Mouse (Mus musculus): ENCODE measurements around the gene Fgf14. TPM values are rescaled to one million over a fixed set of nuclear protein-coding genes. Genes with fewer than 3 reads are reported as not detected.

Fgf14 gene
- total and polyA plus RNA-seq, 3 experiments, result 0.11 TPM; not detected in 2

- H3K9me3 ChIP-seq (replicated peaks), result no peaks in the 10 kb centered on the region
- H3K36me3 ChIP-seq (replicated peaks), result no peaks in the 10 kb centered on the region
- DNase-seq (ENCODE audit: low spot score), result no peak
- no peaks in the 10 kb centered on the region for H3K27me3 ChIP-seq (ENCODE audit: insufficient read depth, low read length)
- no peak for TF ChIP-seq GATA2 (IDR thresholded peaks at IDR 0.05; ENCODE audit: borderline replicate concordance, low read depth, low read length)
- no peak for TF ChIP-seq GATA1 (IDR thresholded peaks at IDR 0.05; ENCODE audit: borderline replicate concordance, low read length)
- TF ChIP-seq CTCF (IDR thresholded peaks at IDR 0.05; ENCODE audit: low read depth, low read length), result no peak
- H3K4me1 ChIP-seq (ENCODE audit: insufficient read depth, low read depth, low read length), result no peaks in the 10 kb centered on the region
- ATAC-seq (ENCODE audit: extremely low read depth, insufficient number of reproducible peaks, low FRiP score, poor library complexity, severe bottlenecking), result no peak
- H3K4me3 ChIP-seq (ENCODE audit: low read depth, low read length), result no peak overlapping the region
Measured at GRCm38 (mm10) chr14:124027886-124028670, 648.8 kb downstream of the Fgf14 start.

GRCm38 (mm10) chr14:123990591-123991195 lies 686.2 kb downstream of the Fgf14 start:
- Histone ChIP-seq H3K27me3 (ENCODE audit: insufficient read depth, low read length) (no peaks in the 10 kb centered on the region), H3K36me3 (replicated peaks) (no peaks in the 10 kb centered on the region), H3K9me3 (replicated peaks) (no peaks in the 10 kb centered on the region), H3K4me1 (ENCODE audit: insufficient read depth, low read depth, low read length) (no peaks in the 10 kb centered on the region), H3K4me3 (ENCODE audit: low read depth, low read length) (no peak overlapping the region)
- ATAC-seq (ENCODE audit: extremely low read depth, insufficient number of reproducible peaks, low FRiP score, poor library complexity, severe bottlenecking) (no peak), DNase-seq (ENCODE audit: low spot score) (no peak)
- TF ChIP-seq CTCF (IDR thresholded peaks at IDR 0.05; ENCODE audit: low read depth, low read length), result no peak
- no peak for TF ChIP-seq GATA1 (IDR thresholded peaks at IDR 0.05; ENCODE audit: borderline replicate concordance, low read length)
- TF ChIP-seq TAL1 (conservative IDR thresholded peaks at IDR 0.05; ENCODE audit: low read depth, low read length), result no peak
- TF ChIP-seq GATA2 (IDR thresholded peaks at IDR 0.05; ENCODE audit: borderline replicate concordance, low read depth, low read length), result no peak
- no peak for TF ChIP-seq POLR2AphosphoS5 (IDR thresholded peaks at IDR 0.05; ENCODE audit: insufficient replicate concordance, low read depth, low read length)

- DNase-seq (ENCODE audit: low spot score), result no peak
- Histone ChIP-seq H3K36me3 (replicated peaks) (no peaks in the 10 kb centered on the region), H3K9me3 (replicated peaks) (no peaks in the 10 kb centered on the region), H3K27me3 (ENCODE audit: insufficient read depth, low read length) (no peaks in the 10 kb centered on the region), H3K4me1 (ENCODE audit: insufficient read depth, low read depth, low read length) (no peaks in the 10 kb centered on the region), H3K4me3 (ENCODE audit: low read depth, low read length) (no peak overlapping the region)
- no peak for TF ChIP-seq CTCF (IDR thresholded peaks at IDR 0.05; ENCODE audit: low read depth, low read length)
- no peak for TF ChIP-seq GATA2 (IDR thresholded peaks at IDR 0.05; ENCODE audit: borderline replicate concordance, low read depth, low read length)
- no peak for TF ChIP-seq GATA1 (IDR thresholded peaks at IDR 0.05; ENCODE audit: borderline replicate concordance, low read length)
- ATAC-seq (ENCODE audit: extremely low read depth, insufficient number of reproducible peaks, low FRiP score, poor library complexity, severe bottlenecking), result no peak
Measured at GRCm38 (mm10) chr14:123967996-123968395, 708.9 kb downstream of the Fgf14 start.

DNA sequence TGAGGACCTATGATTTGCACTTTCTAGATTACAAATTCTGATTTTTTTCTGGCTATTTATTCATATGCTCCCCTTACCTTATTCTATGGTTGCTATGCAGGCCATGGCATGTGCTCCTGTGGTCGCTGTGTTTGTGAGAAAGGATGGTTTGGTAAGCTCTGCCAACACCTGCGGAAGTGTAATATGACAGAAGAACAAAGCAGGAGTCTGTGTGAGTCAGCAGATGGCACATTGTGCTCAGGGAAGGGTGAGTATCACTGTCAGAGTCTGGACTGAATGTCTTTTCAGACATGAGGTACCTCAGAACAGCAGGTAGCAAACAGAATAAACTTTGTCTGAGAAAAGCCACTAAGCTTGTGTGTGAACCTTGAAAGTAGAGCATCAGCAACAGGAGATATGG lies 710.4 kb downstream of the Fgf14 start:
- TF ChIP-seq GATA1 (IDR thresholded peaks at IDR 0.05; ENCODE audit: borderline replicate concordance, low read length) (no peak), CTCF (IDR thresholded peaks at IDR 0.05; ENCODE audit: low read depth, low read length) (no peak), TAL1 (conservative IDR thresholded peaks at IDR 0.05; ENCODE audit: low read depth, low read length) (no peak), POLR2AphosphoS5 (IDR thresholded peaks at IDR 0.05; ENCODE audit: insufficient replicate concordance, low read depth, low read length) (no peak), GATA2 (IDR thresholded peaks at IDR 0.05; ENCODE audit: borderline replicate concordance, low read depth, low read length) (no peak)
- Histone ChIP-seq H3K9me3 (replicated peaks) (no peaks in the 10 kb centered on the region), H3K27me3 (ENCODE audit: insufficient read depth, low read length) (no peaks in the 10 kb centered on the region), H3K36me3 (replicated peaks) (no peaks in the 10 kb centered on the region), H3K4me1 (ENCODE audit: insufficient read depth, low read depth, low read length) (no peaks in the 10 kb centered on the region), H3K4me3 (ENCODE audit: low read depth, low read length) (no peak overlapping the region)
- no peak for DNase-seq (ENCODE audit: low spot score)
- no peak for ATAC-seq (ENCODE audit: extremely low read depth, insufficient number of reproducible peaks, low FRiP score, poor library complexity, severe bottlenecking)

Data from G1E (cell line).